In the genomic region with DNA sequence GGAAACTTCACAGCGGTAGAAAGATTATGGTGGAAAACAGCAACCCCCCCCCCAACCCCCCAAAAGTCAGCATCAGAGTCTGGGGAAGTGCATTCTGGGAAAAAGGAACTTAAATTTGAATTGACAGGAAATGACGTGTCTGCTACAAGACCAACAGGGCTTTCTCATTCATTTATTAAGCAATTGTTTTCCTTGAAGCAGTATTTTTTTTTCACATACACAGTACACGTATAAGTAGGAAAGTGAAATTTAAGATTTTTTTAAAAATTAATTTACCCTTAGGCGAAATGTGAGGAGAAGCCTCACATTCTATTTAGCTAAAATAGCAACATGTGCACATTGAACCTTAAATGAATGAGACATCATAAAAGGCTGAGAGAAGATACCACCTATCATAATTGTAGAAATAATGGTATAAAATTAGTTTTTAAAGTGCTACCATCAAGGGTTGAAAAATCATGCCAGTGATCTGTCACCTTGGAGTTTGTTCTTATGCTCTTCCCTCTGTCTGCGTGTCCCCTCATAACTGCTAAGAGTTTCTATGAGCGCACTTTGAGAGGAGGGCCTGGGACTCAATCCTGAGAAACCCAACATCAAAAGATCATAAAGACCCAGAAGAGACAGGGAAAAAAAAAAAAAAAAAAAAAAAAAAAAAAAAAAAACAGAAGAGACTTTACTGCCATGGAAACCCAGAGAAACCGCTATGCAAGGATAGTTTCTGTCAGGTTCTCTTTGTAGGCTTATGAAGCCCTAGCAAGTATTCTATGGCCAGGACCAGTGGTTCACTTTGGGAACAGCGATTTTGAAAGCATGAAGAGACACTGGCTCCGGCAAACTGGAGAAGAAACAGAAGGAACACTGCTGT, we compare ENCODE assay signal across 9 mouse cellular contexts. TPM values are rescaled to one million over a fixed set of nuclear protein-coding genes. Genes with fewer than 3 reads are reported as not detected.
DNase-seq lines count a peak whose midpoint lies in the region; ATAC-seq and TF ChIP-seq lines count a peak whose summit lies in the region.
"Had no signal": no experiment of that assay in that cellular context is flagged by ENCODE, and none has a peak within 500 bp of the region (broad histone marks: within the 10 kb centered on the region; RNA-seq: fewer than 3 reads in every experiment).

No protein-coding gene starts in this region.

- no peaks in the 10 kb centered on the region for H3K9me3 ChIP-seq in lung, embryonic 14.5 days (ENCODE audit: low read depth, low read length)
- no peaks in the 10 kb centered on the region for H3K9me3 ChIP-seq in forebrain, embryonic 12.5 days
- no peaks in the 10 kb centered on the region for H3K9me3 ChIP-seq in limb, embryonic 13.5 days
- H3K9me3 ChIP-seq in neural tube, embryonic 14.5 days (ENCODE audit: control insufficient read depth, low read length), result no peaks in the 10 kb centered on the region

- H3K4me3 ChIP-seq in lung, embryonic 14.5 days (ENCODE audit: low read depth, low read length), result peak overlapping the region; percentile 25
- H3K4me3 ChIP-seq in forebrain, embryonic 12.5 days (replicated peaks), result peak overlapping the region; percentile 31
- H3K4me3 ChIP-seq in limb, embryonic 13.5 days, result peak overlapping the region; percentile 38
- H3K4me3 ChIP-seq in neural tube, embryonic 14.5 days (ENCODE audit: low read depth, low read length), result peak overlapping the region; percentile 20; the same call in 1 of the 2 replicates

- H3K27me3 ChIP-seq in lung, embryonic 14.5 days (ENCODE audit: insufficient read depth, low read length), result no peaks in the 10 kb centered on the region
- no peaks in the 10 kb centered on the region for H3K27me3 ChIP-seq in forebrain, embryonic 12.5 days
- no peaks in the 10 kb centered on the region for H3K27me3 ChIP-seq in limb, embryonic 13.5 days
- no peaks in the 10 kb centered on the region for H3K27me3 ChIP-seq in neural tube, embryonic 14.5 days (ENCODE audit: control insufficient read depth, insufficient read depth, low read length)

- no peak overlapping the region for H3K9ac ChIP-seq in lung, embryonic 14.5 days
- no peak overlapping the region for H3K9ac ChIP-seq in forebrain, embryonic 12.5 days
- no peak overlapping the region for H3K9ac ChIP-seq in limb, embryonic 13.5 days
- H3K9ac ChIP-seq in neural tube, embryonic 14.5 days (replicated peaks; ENCODE audit: low read depth, low read length), result no peak overlapping the region

- no peaks in the 10 kb centered on the region for H3K36me3 ChIP-seq in lung, embryonic 14.5 days (ENCODE audit: insufficient read depth)
- no peaks in the 10 kb centered on the region for H3K36me3 ChIP-seq in forebrain, embryonic 12.5 days (replicated peaks)
- H3K36me3 ChIP-seq in limb, embryonic 13.5 days, result no peaks in the 10 kb centered on the region
- H3K36me3 ChIP-seq in neural tube, embryonic 14.5 days (ENCODE audit: control insufficient read depth, insufficient read depth, low read length), result no peaks in the 10 kb centered on the region

- WGBS in lung, embryonic 14.5 days, result 78% methylated on average over 9 of the region's 9 CpGs
- 82% methylated on average over 9 of the region's 9 CpGs for WGBS in forebrain, embryonic 12.5 days
- 76% methylated on average over 9 of the region's 9 CpGs for WGBS in limb, embryonic 13.5 days
- WGBS in neural tube, embryonic 14.5 days, result 81% methylated on average over 9 of the region's 9 CpGs

- no peaks in the 10 kb centered on the region for H3K4me1 ChIP-seq in lung, embryonic 14.5 days (ENCODE audit: insufficient read depth)
- peaks cover 11% of the 10 kb centered on the region for H3K4me1 ChIP-seq in forebrain, embryonic 12.5 days
- H3K4me1 ChIP-seq in limb, embryonic 13.5 days, result peaks cover 8% of the 10 kb centered on the region
- H3K4me1 ChIP-seq in neural tube, embryonic 14.5 days (ENCODE audit: control insufficient read depth, insufficient read depth, low read length), result peaks cover 5% of the 10 kb centered on the region; the same call in 1 of the 2 replicates

- peak overlapping the region; percentile 61 for H3K4me2 ChIP-seq in lung, embryonic 14.5 days
- H3K4me2 ChIP-seq in forebrain, embryonic 12.5 days, result peak overlapping the region; percentile 48
- H3K4me2 ChIP-seq in limb, embryonic 13.5 days (replicated peaks), result peak overlapping the region; percentile 58
- peak overlapping the region; percentile 40 for H3K4me2 ChIP-seq in neural tube, embryonic 14.5 days (ENCODE audit: low read depth, low read length)

- no peak for ATAC-seq in lung, embryonic 14.5 days (ENCODE audit: insufficient read depth)
- ATAC-seq in forebrain, embryonic 12.5 days (ENCODE audit: low FRiP score), result no peak
- no peak for ATAC-seq in limb, embryonic 13.5 days (ENCODE audit: low FRiP score, low read depth)
- ATAC-seq in neural tube, embryonic 14.5 days (ENCODE audit: low read depth), result no peak

- peak overlapping the region; percentile 44; the same call in 1 of the 2 replicates for H3K27ac ChIP-seq in lung, embryonic 14.5 days (ENCODE audit: low read depth)
- no peak overlapping the region; the same call in 1 of the 2 replicates for H3K27ac ChIP-seq in forebrain, embryonic 12.5 days
- H3K27ac ChIP-seq in limb, embryonic 13.5 days, result peak overlapping the region; percentile 48; the same call in 1 of the 2 replicates
- no peak overlapping the region for H3K27ac ChIP-seq in neural tube, embryonic 14.5 days (ENCODE audit: low read depth, low read length)

- TF ChIP-seq CTCF in lung, embryonic 14.5 days (IDR thresholded peaks at IDR 0.05; ENCODE audit: low read depth), result no peak

- DNase-seq in lung, embryonic 14.5 days, result no peak
- DNase-seq in lung, postnatal 25 days (ENCODE audit: low spot score), result no peak
- DNase-seq in thymus, adult 18-20 months, result no peak
- DNase-seq in T-cell, adult 2 months (ENCODE audit: low spot score), result no peak
- no peak for DNase-seq in thymus, postnatal 4 days

RNA-seq across cellular contexts. Expression of a gene that starts 21.7 kb away (rescaled TPM):
- polyA plus RNA-seq in lung, embryonic 14.5 days (2014; fragmentation: Nextera tagmentation; extraction: Ambion mirVana), result not detected in 2 replicates
- polyA plus RNA-seq in forebrain, embryonic 12.5 days (2016; fragmentation: Nextera tagmentation; extraction: Ambion mirVana), result not detected in 2 replicates
- 0.70 and 0.77 TPM in 2 replicates for polyA plus RNA-seq in limb, embryonic 13.5 days (2015; fragmentation: Nextera tagmentation; extraction: Ambion mirVana)
- polyA plus RNA-seq in neural tube, embryonic 14.5 days (2014; fragmentation: Nextera tagmentation; extraction: Ambion mirVana), result not detected in 2 replicates
- polyA plus RNA-seq: adrenal gland, adult 2 months had no signal

RNA-seq across cellular contexts. Expression of a gene that starts 47.7 kb away (rescaled TPM):
- 1.0 and 1.5 TPM in 2 replicates for polyA plus RNA-seq in lung, embryonic 14.5 days (2014; fragmentation: Nextera tagmentation; extraction: Ambion mirVana)
- 0.13 TPM in 1 of 2 replicates, not detected in the other for polyA plus RNA-seq in forebrain, embryonic 12.5 days (2016; fragmentation: Nextera tagmentation; extraction: Ambion mirVana)
- not detected in 2 replicates for polyA plus RNA-seq in limb, embryonic 13.5 days (2015; fragmentation: Nextera tagmentation; extraction: Ambion mirVana)
- not detected in 2 replicates for polyA plus RNA-seq in neural tube, embryonic 14.5 days (2014; fragmentation: Nextera tagmentation; extraction: Ambion mirVana)

Comparison
In these comparisons a context has a peak if more than half of its experiments do, and no peak if none do; other contexts are left out.
1. H3K27ac ChIP-seq: peak in lung, embryonic 14.5 days (single experiment) and limb, embryonic 13.5 days (single experiment); none in forebrain, embryonic 12.5 days (single experiment) and neural tube, embryonic 14.5 days (single experiment).
2. Peak in every context shown above with its lines, with median percentiles within 50 percentile points of each other: H3K4me2 ChIP-seq and H3K4me3 ChIP-seq.